Mouse (Mus musculus) G1E (cell line): ENCODE measurements around the gene Xrcc2. TPM values are rescaled to one million over a fixed set of nuclear protein-coding genes. Genes with fewer than 3 reads are reported as not detected.
"Not testable (repeated sequence)": the region's sequence is repeated elsewhere in the genome, so short reads cannot be mapped to it uniquely, and the experiment has no call there.

Experiments
- ATAC-seq: 2 replicates; pipeline ENCODE4 v1.8.0; 2016; ENCODE audit warnings: mild to moderate bottlenecking; ENCODE audit not compliant: insufficient number of reproducible peaks, poor library complexity, low FRiP score, severe bottlenecking; ENCODE audit errors: extremely low read depth
- DNase-seq: peaks from one replicate; pipeline ENCODE4 v3.0.0; 2012; ENCODE audit warnings: low spot score
- H3K27me3 ChIP-seq: 2 replicates; pipeline ENCODE4 v1.6.1; 2012; ENCODE audit warnings: mild to moderate bottlenecking, low read length, inconsistent platforms; ENCODE audit not compliant: insufficient read depth
- H3K36me3 ChIP-seq: replicated peaks from 2 replicates; pipeline ENCODE3; 2012; ENCODE audit warnings: mild to moderate bottlenecking, inconsistent platforms
- H3K4me1 ChIP-seq: 2 replicates; pipeline ENCODE4 v1.6.1; 2012; ENCODE audit warnings: low read depth, low read length, inconsistent platforms, mixed read lengths; ENCODE audit not compliant: insufficient read depth
- H3K4me3 ChIP-seq: 2 replicates; pipeline ENCODE4 v1.5.1; 2012; ENCODE audit warnings: low read depth, mild to moderate bottlenecking, inconsistent platforms, low read length, moderate library complexity, mixed read lengths
- H3K9me3 ChIP-seq: replicated peaks from 2 replicates; pipeline ENCODE4 v1.6.1; 2012; ENCODE audit warnings: inconsistent platforms
- CTCF ChIP-seq: IDR thresholded peaks from 2 replicates; pipeline ENCODE4 v1.5.1; 2012; ENCODE audit warnings: low read depth, low read length, inconsistent platforms, mixed read lengths
- GATA1 ChIP-seq: IDR thresholded peaks from 2 replicates; pipeline ENCODE4 v1.6.1; 2012; ENCODE audit warnings: borderline replicate concordance, low read length, inconsistent platforms, mixed read lengths
- GATA2 ChIP-seq: IDR thresholded peaks from 2 replicates; pipeline ENCODE4 v1.6.1; 2012; ENCODE audit warnings: low read depth, low read length, inconsistent platforms, borderline replicate concordance
- POLR2AphosphoS5 ChIP-seq: IDR thresholded peaks from 2 replicates; pipeline ENCODE4 v1.6.1; 2012; ENCODE audit warnings: low read depth, low read length, inconsistent platforms; ENCODE audit not compliant: insufficient replicate concordance
- TAL1 ChIP-seq: conservative IDR thresholded peaks from 2 replicates; pipeline ENCODE4 v1.6.1; 2012; ENCODE audit warnings: low read depth, low read length, inconsistent platforms, mixed read lengths
- polyA plus RNA-seq: library from polyadenylated mRNA; stranded (reverse); fragments of >175 nt; gene quantifications from 2 replicates; pipeline ENCODE4 v1.2.3, GENCODE M21; 2012
- total RNA-seq, 2 experiments: library from RNA; stranded (forward) in 1 of 2; stranded (reverse) in 1 of 2; fragments of 200-1000 nt in 1 of 2; fragments of >200 nt in 1 of 2; fragmentation: Nextera tagmentation in 1 of 2; gene quantifications; 2 replicates each; pipeline ENCODE4 v1.2.3; 2014 to 2017

The Xrcc2 gene
- total and polyA plus RNA-seq, 3 experiments: 16.1 to 36.2 (median 28.6) TPM

DNA sequence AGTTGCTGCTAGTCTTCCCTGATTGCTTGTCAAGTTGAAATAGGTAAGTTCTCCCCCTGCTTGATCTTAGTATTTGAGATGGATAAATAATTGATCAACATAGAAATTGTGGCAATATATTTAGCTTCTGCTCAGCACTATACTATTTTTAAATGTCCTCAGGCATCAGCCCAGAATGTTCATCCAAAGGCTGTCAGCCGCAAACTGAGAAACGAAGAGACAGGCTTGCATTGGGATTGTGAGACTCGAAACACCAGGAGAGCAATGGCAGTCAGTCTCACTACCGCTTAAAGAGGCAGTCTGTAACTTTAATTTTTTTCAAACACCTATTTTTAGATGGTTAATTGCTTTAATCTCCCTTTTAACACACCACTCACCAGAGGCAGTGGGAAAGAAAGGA is 13.8 kb upstream of the Xrcc2 start:
- DNase-seq: no peak
- no peak for ATAC-seq
- Histone ChIP-seq H3K4me3 (no peak overlapping the region), H3K27me3 (peaks cover 47% of the 10 kb centered on the region), H3K9me3 (peaks cover 3% of the 10 kb centered on the region; the same call in 1 of the 2 replicates), H3K4me1 (peaks cover 3% of the 10 kb centered on the region; the same call in 1 of the 2 replicates), H3K36me3 (no peaks in the 10 kb centered on the region)
- TF ChIP-seq TAL1: no peak
- no peak for TF ChIP-seq CTCF
- TF ChIP-seq POLR2AphosphoS5: no peak
- TF ChIP-seq GATA1: no peak
- no peak for TF ChIP-seq GATA2

DNA sequence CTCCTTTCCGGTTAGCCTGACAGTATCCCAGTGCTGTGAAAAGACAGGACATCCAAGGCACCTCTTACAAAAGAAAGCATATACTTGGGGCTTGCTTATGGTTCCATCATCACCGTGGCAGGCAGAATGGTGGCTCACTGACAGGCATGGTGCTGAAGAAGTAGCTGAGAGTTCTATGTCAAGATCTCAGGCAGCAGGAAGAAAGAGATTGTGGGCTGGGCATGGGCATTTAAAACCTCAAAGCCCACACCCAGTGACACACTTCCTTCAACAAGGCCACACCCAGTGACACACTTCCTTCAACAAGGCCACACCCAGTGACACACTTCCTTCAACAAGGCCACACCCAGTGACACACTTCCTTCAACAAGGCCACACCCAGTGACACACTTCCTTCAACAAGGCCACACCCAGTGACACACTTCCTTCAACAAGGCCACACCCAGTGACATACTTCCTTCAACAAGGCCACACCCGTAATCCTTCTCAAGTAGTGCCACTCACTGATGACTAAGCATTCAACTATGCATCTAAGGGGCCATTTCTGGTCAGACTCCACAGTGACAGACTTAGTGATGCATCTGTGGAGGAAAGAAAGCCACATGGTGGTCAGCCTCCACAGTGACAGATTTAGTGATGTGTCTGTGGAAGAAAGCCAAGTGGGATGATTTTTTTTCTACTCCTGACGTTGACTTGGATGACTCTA is 7.5 kb upstream of the Xrcc2 start:
- ATAC-seq, H3K27me3 ChIP-seq, H3K36me3 ChIP-seq, H3K4me1 ChIP-seq, H3K4me3 ChIP-seq, H3K9me3 ChIP-seq, DNase-seq: not testable (repeated sequence)

DNA sequence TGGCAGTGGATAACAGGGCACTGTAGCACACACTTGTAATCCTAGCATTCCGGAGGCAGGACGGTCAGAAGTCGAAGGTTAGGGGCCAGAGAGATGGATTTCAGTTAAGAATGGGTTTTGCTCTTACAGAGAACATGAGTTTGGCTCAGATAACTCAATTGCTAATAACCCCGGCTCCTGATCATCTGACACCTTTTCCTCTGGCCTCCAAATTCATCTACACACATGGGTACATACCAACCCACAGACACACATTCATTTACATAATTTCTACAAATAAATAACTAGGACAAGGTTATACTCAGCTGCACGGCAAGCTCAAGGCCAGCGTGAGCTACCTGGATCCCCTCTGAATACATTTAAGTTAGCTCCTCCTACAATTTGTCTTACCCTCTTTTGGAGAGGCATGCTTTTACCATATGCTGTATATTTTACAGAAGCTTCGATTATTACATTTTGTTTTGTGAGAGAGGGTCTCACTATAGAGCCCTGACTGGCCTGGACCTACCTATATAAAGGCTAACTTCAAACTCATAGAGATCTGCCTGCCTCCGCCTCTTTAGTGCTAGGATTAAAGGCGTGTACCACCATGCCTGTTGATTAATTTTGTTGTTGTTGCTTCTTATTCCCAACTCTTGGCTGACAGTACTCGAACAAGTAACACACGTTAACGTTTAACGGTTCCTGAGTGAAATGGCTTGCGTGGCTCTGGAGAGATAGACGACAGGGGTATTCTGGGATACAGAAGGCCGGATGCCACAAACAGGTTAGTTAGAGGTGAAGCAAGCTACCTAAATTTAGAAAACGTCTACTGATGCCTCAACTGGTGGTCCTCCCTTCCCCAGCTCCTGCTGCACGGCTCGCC is 691 bp downstream of the Xrcc2 start:
- TF ChIP-seq CTCF: no peak
- no peak for TF ChIP-seq POLR2AphosphoS5
- no peak for TF ChIP-seq TAL1
- TF ChIP-seq GATA1: no peak
- no peak for TF ChIP-seq GATA2
- H3K4me3 ChIP-seq: peak overlapping the region; percentile 90
- H3K9me3 ChIP-seq: no peaks in the 10 kb centered on the region
- DNase-seq (peak; percentile 15), ATAC-seq (0 out of 2 replicates have a peak, but pooled peaks have one; percentile 5)
- peaks cover 26% of the 10 kb centered on the region for H3K4me1 ChIP-seq
- peaks cover 40% of the 10 kb centered on the region for H3K36me3 ChIP-seq
- H3K27me3 ChIP-seq: no peaks in the 10 kb centered on the region

DNA sequence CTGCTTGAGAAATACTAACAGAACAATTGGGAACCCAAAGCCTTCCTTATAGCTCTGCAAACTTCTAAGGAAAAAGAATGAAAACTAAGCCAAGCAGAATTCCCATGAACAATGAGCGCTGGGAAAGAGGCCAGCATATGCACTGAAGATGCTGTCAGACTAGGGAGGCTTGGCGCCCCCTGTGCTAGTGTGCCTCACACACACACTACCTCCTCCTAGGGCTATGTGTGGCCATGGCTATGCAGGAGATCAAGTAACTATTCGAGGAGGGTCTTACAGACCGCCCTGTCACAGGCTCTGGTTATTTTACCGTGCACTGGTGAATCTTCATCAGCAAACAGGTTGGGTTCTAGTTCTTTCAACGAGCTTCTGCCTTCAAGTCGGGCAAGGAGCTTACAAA is 7.7 kb downstream of the Xrcc2 start:
- TF ChIP-seq GATA2: no peak
- no peak for TF ChIP-seq GATA1
- no peak for TF ChIP-seq CTCF
- no peak for TF ChIP-seq TAL1
- TF ChIP-seq POLR2AphosphoS5: no peak
- Histone ChIP-seq H3K27me3 (no peaks in the 10 kb centered on the region), H3K36me3 (peaks cover 96% of the 10 kb centered on the region), H3K9me3 (no peaks in the 10 kb centered on the region), H3K4me1 (peaks cover 23% of the 10 kb centered on the region), H3K4me3 (no peak overlapping the region)
- ATAC-seq: no peak
- DNase-seq: no peak

DNA sequence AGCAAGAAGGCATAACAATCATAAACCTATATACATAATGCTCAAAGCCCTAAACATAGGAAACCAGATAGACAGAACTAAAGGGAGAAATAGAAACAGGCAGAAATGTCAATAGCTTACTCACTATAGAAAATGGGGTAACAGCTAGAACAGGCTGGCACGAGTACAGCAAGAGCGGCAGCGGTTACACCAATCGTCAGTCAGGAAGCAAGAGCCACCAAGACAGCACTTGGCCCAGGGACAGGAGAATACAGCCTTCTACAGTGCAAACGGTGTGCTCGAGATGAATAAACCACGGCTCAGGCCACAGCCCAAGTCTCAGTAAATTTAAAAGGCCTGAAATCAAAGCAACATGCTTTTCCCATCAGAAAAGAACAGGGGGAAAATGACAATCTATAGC is 9.4 kb downstream of the Xrcc2 start:
- DNase-seq: no peak
- Histone ChIP-seq H3K27me3 (no peaks in the 10 kb centered on the region; the same call in 1 of the 2 replicates), H3K9me3 (no peaks in the 10 kb centered on the region), H3K4me1 (peaks cover 12% of the 10 kb centered on the region), H3K4me3 (no peak overlapping the region), H3K36me3 (peaks cover 96% of the 10 kb centered on the region)
- no peak for TF ChIP-seq TAL1
- no peak for TF ChIP-seq GATA2
- TF ChIP-seq POLR2AphosphoS5: no peak
- TF ChIP-seq CTCF: no peak
- no peak for TF ChIP-seq GATA1
- ATAC-seq: no peak

DNA sequence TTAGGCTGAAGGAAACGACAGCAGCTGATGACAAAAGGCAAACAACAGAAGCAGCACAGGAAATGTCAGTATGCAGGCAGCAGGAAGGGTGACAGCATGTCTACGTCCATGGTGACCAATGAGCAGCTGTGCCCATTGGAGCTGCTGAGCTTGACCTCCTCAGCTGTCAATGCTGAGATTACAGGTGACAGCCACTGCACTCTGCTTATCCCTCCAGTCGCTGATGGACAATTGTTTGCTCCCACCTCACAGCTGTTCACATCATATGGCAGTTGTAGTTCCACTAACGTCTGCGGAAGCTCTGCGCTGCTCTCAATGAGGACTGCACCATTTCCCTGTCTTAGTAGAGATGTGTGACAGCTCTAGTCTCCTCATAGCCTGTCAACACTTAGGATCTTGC is 9.8 kb downstream of the Xrcc2 start:
- TF ChIP-seq TAL1 (no peak), GATA1 (no peak), POLR2AphosphoS5 (no peak), CTCF (no peak), GATA2 (no peak)
- ATAC-seq: no peak
- Histone ChIP-seq H3K9me3 (no peaks in the 10 kb centered on the region), H3K27me3 (no peaks in the 10 kb centered on the region; the same call in 1 of the 2 replicates), H3K36me3 (peaks cover 97% of the 10 kb centered on the region), H3K4me1 (peaks cover 12% of the 10 kb centered on the region), H3K4me3 (no peak overlapping the region)
- DNase-seq: no peak
